ENCODE assay signal across 8 mouse cellular contexts in the genomic region with DNA sequence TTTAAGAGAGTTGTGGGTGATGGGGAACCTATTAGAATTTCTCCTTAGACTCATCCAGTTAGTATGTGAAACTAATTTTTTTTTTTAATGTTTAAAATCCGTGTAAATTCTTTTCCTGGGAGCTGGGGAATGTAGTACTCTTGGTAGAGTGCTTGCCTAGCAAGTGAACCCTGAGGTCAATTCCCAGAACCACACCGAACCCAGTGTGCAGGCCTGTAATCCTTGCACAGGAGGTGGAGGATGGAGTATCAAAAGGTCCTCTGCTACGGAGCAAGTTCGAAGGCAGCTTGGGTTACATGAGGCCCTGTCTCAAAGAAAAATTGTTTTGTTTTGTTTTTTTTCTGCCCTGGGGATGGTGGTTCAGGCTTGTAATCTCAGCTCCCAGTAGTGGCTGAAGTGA. TPM values are rescaled to one million over a fixed set of nuclear protein-coding genes. Genes with fewer than 3 reads are reported as not detected.
DNase-seq lines count a peak whose midpoint lies in the region; ATAC-seq and TF ChIP-seq lines count a peak whose summit lies in the region.

No protein-coding gene starts in this region.

- peak overlapping the region; percentile 96 for H3K9ac ChIP-seq in lung, embryonic 14.5 days
- peak overlapping the region; percentile 87 for H3K9ac ChIP-seq in stomach, embryonic 14.5 days (replicated peaks; ENCODE audit: low read depth, low read length)

- H3K36me3 ChIP-seq in lung, embryonic 14.5 days (ENCODE audit: insufficient read depth) = 0 out of 2 replicates have a peak, but pooled peaks cover 8% of the 10 kb centered on the region
- H3K36me3 ChIP-seq in hindbrain, embryonic 10.5 days = peaks cover 6% of the 10 kb centered on the region; the same call in 1 of the 2 replicates
- H3K36me3 ChIP-seq in stomach, embryonic 14.5 days (ENCODE audit: control insufficient read depth, insufficient read depth, low read length) = peaks cover 2% of the 10 kb centered on the region

- peaks cover 3% of the 10 kb centered on the region; the same call in 1 of the 2 replicates for H3K4me1 ChIP-seq in lung, embryonic 14.5 days (ENCODE audit: insufficient read depth)
- peaks cover 27% of the 10 kb centered on the region for H3K4me1 ChIP-seq in hindbrain, embryonic 10.5 days (replicated peaks)
- peaks cover 9% of the 10 kb centered on the region for H3K4me1 ChIP-seq in stomach, embryonic 14.5 days (ENCODE audit: control insufficient read depth, insufficient read depth, low read length)

- no peaks in the 10 kb centered on the region for H3K9me3 ChIP-seq in lung, embryonic 14.5 days (ENCODE audit: low read depth, low read length)
- H3K9me3 ChIP-seq in hindbrain, embryonic 10.5 days = no peaks in the 10 kb centered on the region
- no peaks in the 10 kb centered on the region for H3K9me3 ChIP-seq in stomach, embryonic 14.5 days (ENCODE audit: control insufficient read depth, low read depth, low read length)

- WGBS in lung, embryonic 14.5 days = 3% methylated on average over 4 of the region's 4 CpGs
- 11% methylated on average over 4 of the region's 4 CpGs for WGBS in hindbrain, embryonic 10.5 days
- WGBS in stomach, embryonic 14.5 days = 4% methylated on average over 4 of the region's 4 CpGs

- ATAC-seq in lung, embryonic 14.5 days (ENCODE audit: insufficient read depth) = no peak
- ATAC-seq in stomach, embryonic 14.5 days (ENCODE audit: insufficient number of reproducible peaks, insufficient read depth, low FRiP score, low read depth) = no peak

- peak; percentile 13 for DNase-seq in lung, embryonic 14.5 days
- no peak for DNase-seq in lung, postnatal 36 days
- peak; percentile 4 for DNase-seq in brain, adult 2 months (ENCODE audit: low read depth, low spot score)
- DNase-seq in hindbrain, embryonic 10.5 days (ENCODE audit: low spot score) = peak; percentile 21
- peak; percentile 3 for DNase-seq in liver
- DNase-seq in layer of hippocampus, adult 9-10 months (ENCODE audit: low spot score) = no peak
- DNase-seq in right cerebral cortex, postnatal 25 days = no peak

- peak overlapping the region; percentile 96; the same call in 1 of the 2 replicates for H3K27ac ChIP-seq in lung, embryonic 14.5 days (ENCODE audit: low read depth)
- peak overlapping the region; percentile 97 for H3K27ac ChIP-seq in hindbrain, embryonic 10.5 days
- no peak overlapping the region for H3K27ac ChIP-seq in stomach, embryonic 14.5 days (ENCODE audit: low read length)

- peak overlapping the region; percentile 83 for H3K4me2 ChIP-seq in lung, embryonic 14.5 days
- H3K4me2 ChIP-seq in stomach, embryonic 14.5 days (replicated peaks; ENCODE audit: low read depth, low read length) = peak overlapping the region; percentile 72

- H3K27me3 ChIP-seq in lung, embryonic 14.5 days (ENCODE audit: insufficient read depth, low read length) = no peaks in the 10 kb centered on the region
- no peaks in the 10 kb centered on the region for H3K27me3 ChIP-seq in hindbrain, embryonic 10.5 days (ENCODE audit: insufficient read depth, poor library complexity, severe bottlenecking)
- no peaks in the 10 kb centered on the region for H3K27me3 ChIP-seq in stomach, embryonic 14.5 days (ENCODE audit: control insufficient read depth, insufficient read depth, low read length)

- TF ChIP-seq CTCF in lung, embryonic 14.5 days (IDR thresholded peaks at IDR 0.05; ENCODE audit: low read depth) = no peak

- H3K4me3 ChIP-seq in lung, embryonic 14.5 days (ENCODE audit: low read depth, low read length) = peak overlapping the region; percentile 86
- H3K4me3 ChIP-seq in hindbrain, embryonic 10.5 days = peak overlapping the region; percentile 90
- H3K4me3 ChIP-seq in stomach, embryonic 14.5 days (ENCODE audit: low read depth, low read length) = peak overlapping the region; percentile 88

RNA-seq across cellular contexts. Expression of a gene that starts 1.3 kb away (rescaled TPM):
- polyA plus RNA-seq in lung, embryonic 14.5 days (2014; fragmentation: Nextera tagmentation; extraction: Ambion mirVana) = 133 and 138 TPM in 2 replicates
- 76.1 and 118 TPM in 2 replicates for polyA plus RNA-seq in hindbrain, embryonic 10.5 days (2016; fragmentation: Nextera tagmentation; extraction: Ambion mirVana)
- 135 and 152 TPM in 2 replicates for polyA plus RNA-seq in stomach, embryonic 14.5 days (2014; fragmentation: Nextera tagmentation; extraction: Ambion mirVana)

RNA-seq across cellular contexts. Expression of a gene that starts 1.4 kb away (rescaled TPM):
- polyA plus RNA-seq in lung, embryonic 14.5 days (2014; fragmentation: Nextera tagmentation; extraction: Ambion mirVana) = 15.6 and 16.4 TPM in 2 replicates
- 10.1 and 16.5 TPM in 2 replicates for polyA plus RNA-seq in hindbrain, embryonic 10.5 days (2016; fragmentation: Nextera tagmentation; extraction: Ambion mirVana)
- 11.4 and 15.9 TPM in 2 replicates for polyA plus RNA-seq in stomach, embryonic 14.5 days (2014; fragmentation: Nextera tagmentation; extraction: Ambion mirVana)

RNA-seq across cellular contexts. Expression of a gene that starts 58.3 kb away (rescaled TPM):
- polyA plus RNA-seq in lung, embryonic 14.5 days (2014; fragmentation: Nextera tagmentation; extraction: Ambion mirVana) = not detected in 2 replicates
- polyA plus RNA-seq in hindbrain, embryonic 10.5 days (2016; fragmentation: Nextera tagmentation; extraction: Ambion mirVana) = not detected in 2 replicates
- polyA plus RNA-seq in stomach, embryonic 14.5 days (2014; fragmentation: Nextera tagmentation; extraction: Ambion mirVana) = not detected in 2 replicates

Comparison
In these comparisons a context has a peak if more than half of its experiments do, and no peak if none do; other contexts are left out.
1. DNase-seq: peak in lung, embryonic 14.5 days (single experiment), brain, adult 2 months (single experiment), hindbrain, embryonic 10.5 days (single experiment) and liver (single experiment); none in lung, postnatal 36 days (single experiment), layer of hippocampus, adult 9-10 months (single experiment) and right cerebral cortex, postnatal 25 days (single experiment).
2. Peak in every context shown above with its lines, with median percentiles within 50 percentile points of each other: H3K4me3 ChIP-seq.